Mouse (Mus musculus) stomach, embryonic 14.5 days (tissue): ENCODE data around the gene Hnrnpa3. TPM values are rescaled to one million over a fixed set of nuclear protein-coding genes. Genes with fewer than 3 reads are reported as not detected.
A peak's percentile ranks its signal among the peaks of the same experiment; 100 is the strongest.

Experiments used
- ATAC-seq: fragments of 200-750 bp; cut with Nextera tagmentation; 2 replicates; pipeline ENCODE4 v1.8.0; 2017; ENCODE audit warnings: low read depth, moderate TSS enrichment; ENCODE audit not compliant: insufficient number of reproducible peaks, insufficient read depth, low FRiP score
- H3K27ac ChIP-seq: fragments of 300-500 bp; sonication (generic); 2 replicates; pipeline ENCODE4 v1.5.1; 2014; ENCODE audit warnings: mild to moderate bottlenecking, low read length, moderate library complexity, mixed read lengths
- H3K27me3 ChIP-seq: fragments of 300-500 bp; sonication (generic); 2 replicates; pipeline ENCODE4 v1.6.1; 2014; ENCODE audit warnings: low read length, control low read depth, mixed read lengths; ENCODE audit not compliant: control insufficient read depth, insufficient read depth
- H3K36me3 ChIP-seq: fragments of 300-500 bp; sonication (generic); 2 replicates; pipeline ENCODE4 v1.6.1; 2014; ENCODE audit warnings: mild to moderate bottlenecking, control low read depth, low read length, moderate library complexity, mixed read lengths; ENCODE audit not compliant: control insufficient read depth, insufficient read depth
- H3K4me1 ChIP-seq: fragments of 300-500 bp; sonication (generic); 2 replicates; pipeline ENCODE4 v1.6.1; 2014; ENCODE audit warnings: low read length, control low read depth, mixed read lengths; ENCODE audit not compliant: control insufficient read depth, insufficient read depth
- H3K4me2 ChIP-seq: fragments of 300-500 bp; sonication (generic); replicated peaks from 2 replicates; pipeline ENCODE4 v1.6.1; 2014; ENCODE audit warnings: low read depth, low read length, control low read depth
- H3K4me3 ChIP-seq: fragments of 300-500 bp; sonication (generic); 2 replicates; pipeline ENCODE4 v1.5.1; 2014; ENCODE audit warnings: low read depth, low read length, control low read depth
- H3K9ac ChIP-seq: fragments of 300-500 bp; sonication (generic); replicated peaks from 2 replicates; pipeline ENCODE4 v1.6.1; 2014; ENCODE audit warnings: low read depth, mild to moderate bottlenecking, control low read depth, low read length, moderate library complexity, mixed read lengths
- H3K9me3 ChIP-seq: fragments of 300-500 bp; sonication (generic); 2 replicates; pipeline ENCODE4 v1.6.1; 2016; ENCODE audit warnings: low read depth, low read length, control low read depth; ENCODE audit not compliant: control insufficient read depth
- WGBS: fragments of 180-500 bp; shearing (Covaris S2); extraction: QIAGEN DNeasy Blood & Tissue Kit; methylation state at CpG from one replicate; pipeline ENCODE4 v1.1.7; 2014; 5-methylcytosine and 5-hydroxymethylcytosine counted together
- polyA plus RNA-seq: library from polyadenylated mRNA; unstranded; fragments of >200 nt; fragmentation: Nextera tagmentation; extraction: Ambion mirVana; gene quantifications from 2 replicates; pipeline ENCODE4 v1.2.1, GENCODE M21; 2014

Hnrnpa3 gene
- polyA plus RNA-seq, 1 experiment from 2014 or later: 247 TPM

DNA sequence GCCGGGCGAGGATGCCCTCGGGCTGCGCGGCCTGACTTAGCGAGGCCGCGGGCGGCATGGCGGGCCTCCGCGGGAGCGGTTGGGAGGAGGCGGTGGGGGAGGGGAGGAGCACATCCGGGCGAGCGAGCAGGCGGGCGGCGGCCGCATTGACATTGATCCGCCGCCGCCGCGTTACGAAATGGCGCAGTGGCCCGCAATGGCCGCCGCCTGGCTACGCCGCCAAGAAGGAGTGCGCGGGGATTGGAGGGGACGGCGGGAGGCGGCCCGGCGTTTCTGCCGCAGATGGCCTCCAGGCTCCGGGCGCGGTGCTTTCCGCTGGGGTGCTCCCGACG, 534 bp downstream of the Hnrnpa3 start:
- peak overlapping the region; percentile 98 for H3K27ac ChIP-seq
- H3K27me3 ChIP-seq: no peaks in the 10 kb centered on the region
- peak overlapping the region; percentile 92 for H3K4me2 ChIP-seq
- H3K4me1 ChIP-seq: peaks cover 13% of the 10 kb centered on the region
- peak; percentile 68 for ATAC-seq
- under 1% methylated on average over 47 of the region's 47 CpGs for WGBS
- no peaks in the 10 kb centered on the region for H3K9me3 ChIP-seq
- peaks cover 33% of the 10 kb centered on the region for H3K36me3 ChIP-seq
- peak overlapping the region; percentile 95 for H3K9ac ChIP-seq
- H3K4me3 ChIP-seq: peak overlapping the region; percentile 86

- 2% methylated on average over 15 of the region's 15 CpGs for WGBS
- no peak for ATAC-seq
- peak overlapping the region; percentile 86 for H3K4me3 ChIP-seq
- peak overlapping the region; percentile 95 for H3K9ac ChIP-seq
- H3K27me3 ChIP-seq: no peaks in the 10 kb centered on the region
- peaks cover 13% of the 10 kb centered on the region for H3K4me1 ChIP-seq
- H3K4me2 ChIP-seq: peak overlapping the region; percentile 92
- peak overlapping the region; percentile 98 for H3K27ac ChIP-seq
- no peaks in the 10 kb centered on the region for H3K9me3 ChIP-seq
- H3K36me3 ChIP-seq: peaks cover 40% of the 10 kb centered on the region
These were observed 1.3 kb downstream of the Hnrnpa3 start for GRCm38 (mm10) chr2:75660255-75660948.

- WGBS: 9% methylated on average over 2 of the region's 2 CpGs
- ATAC-seq: no peak
- Histone ChIP-seq H3K9me3 (no peaks in the 10 kb centered on the region), H3K27me3 (no peaks in the 10 kb centered on the region), H3K9ac (peak overlapping the region; percentile 95), H3K4me3 (peak overlapping the region; percentile 86), H3K4me1 (peaks cover 13% of the 10 kb centered on the region), H3K4me2 (peak overlapping the region; percentile 92), H3K27ac (no peak overlapping the region), H3K36me3 (peaks cover 40% of the 10 kb centered on the region)
These were observed 2.0 kb downstream of the Hnrnpa3 start for GRCm38 (mm10) chr2:75661106-75661505.

GRCm38 (mm10) chr2:75669491-75670445, 10.7 kb downstream of the Hnrnpa3 start:
- WGBS: 42% methylated on average over 14 of the region's 14 CpGs
- H3K9ac ChIP-seq: no peak overlapping the region
- no peak for ATAC-seq
- H3K4me3 ChIP-seq: no peak overlapping the region
- H3K4me1 ChIP-seq: no peaks in the 10 kb centered on the region
- H3K27me3 ChIP-seq: no peaks in the 10 kb centered on the region
- H3K4me2 ChIP-seq: no peak overlapping the region
- H3K9me3 ChIP-seq: no peaks in the 10 kb centered on the region
- peaks cover 6% of the 10 kb centered on the region; the same call in 1 of the 2 replicates for H3K36me3 ChIP-seq
- no peak overlapping the region for H3K27ac ChIP-seq

GRCm38 (mm10) chr2:75670446-75671336, 11.6 kb downstream of the Hnrnpa3 start:
- H3K4me2 ChIP-seq: no peak overlapping the region
- peaks cover 3% of the 10 kb centered on the region; the same call in 1 of the 2 replicates for H3K36me3 ChIP-seq
- no peak overlapping the region for H3K27ac ChIP-seq
- no peak overlapping the region for H3K9ac ChIP-seq
- H3K9me3 ChIP-seq: no peaks in the 10 kb centered on the region
- no peaks in the 10 kb centered on the region for H3K4me1 ChIP-seq
- H3K27me3 ChIP-seq: no peaks in the 10 kb centered on the region
- ATAC-seq: no peak
- no peak overlapping the region for H3K4me3 ChIP-seq
- WGBS: 84% methylated on average over 6 of the region's 6 CpGs

- Histone ChIP-seq H3K27ac (no peak overlapping the region), H3K4me1 (no peaks in the 10 kb centered on the region), H3K9me3 (no peaks in the 10 kb centered on the region), H3K9ac (no peak overlapping the region), H3K4me3 (no peak overlapping the region), H3K36me3 (peaks cover 9% of the 10 kb centered on the region; the same call in 1 of the 2 replicates), H3K27me3 (no peaks in the 10 kb centered on the region), H3K4me2 (no peak overlapping the region)
- ATAC-seq: 0 out of 2 replicates have a peak, but pooled peaks have one; percentile 25
- 74% methylated on average over 2 of the region's 2 CpGs for WGBS
These were observed 12.2 kb downstream of the Hnrnpa3 start for GRCm38 (mm10) chr2:75671337-75671660.

DNA sequence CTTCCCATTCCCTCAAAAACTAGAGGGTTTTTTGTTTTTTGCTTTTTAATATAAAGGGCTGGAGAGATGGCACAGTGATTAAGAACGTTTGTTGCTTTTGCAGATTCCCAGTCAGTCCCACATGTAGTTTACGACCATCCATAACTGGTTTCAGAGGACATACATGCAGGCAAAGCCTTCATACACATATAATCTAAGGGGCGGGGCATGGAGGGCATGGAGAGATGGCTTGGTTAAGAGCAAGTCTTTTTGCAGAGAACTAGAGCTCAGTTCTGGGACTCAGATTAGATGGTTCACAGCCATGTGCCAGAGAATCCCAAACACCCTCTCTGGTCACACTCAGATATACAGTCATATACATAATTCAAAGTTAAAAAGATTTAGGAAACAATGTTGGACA, 13.5 kb downstream of the Hnrnpa3 start:
- H3K27ac ChIP-seq: no peak overlapping the region
- 79% methylated on average over 3 of the region's 3 CpGs for WGBS
- ATAC-seq: no peak
- H3K4me1 ChIP-seq: no peaks in the 10 kb centered on the region
- no peak overlapping the region for H3K4me2 ChIP-seq
- no peaks in the 10 kb centered on the region for H3K27me3 ChIP-seq
- H3K9ac ChIP-seq: no peak overlapping the region
- no peaks in the 10 kb centered on the region for H3K9me3 ChIP-seq
- H3K36me3 ChIP-seq: peaks cover 20% of the 10 kb centered on the region
- no peak overlapping the region for H3K4me3 ChIP-seq

GRCm38 (mm10) chr2:75676567-75676966, 17.5 kb downstream of the Hnrnpa3 start:
- no peak for ATAC-seq
- Histone ChIP-seq H3K27ac (no peak overlapping the region), H3K4me1 (no peaks in the 10 kb centered on the region), H3K9me3 (no peaks in the 10 kb centered on the region), H3K4me3 (no peak overlapping the region), H3K4me2 (no peak overlapping the region), H3K27me3 (no peaks in the 10 kb centered on the region), H3K36me3 (peaks cover 31% of the 10 kb centered on the region), H3K9ac (no peak overlapping the region)
- WGBS: 87% methylated on average over 14 of the region's 14 CpGs
